Mouse (Mus musculus) liver, adult 2 months (tissue): ENCODE measurements at regions not wholly inside any gene's neighbourhood (a gene's known extent, or its start where the extent isn't known, plus 50 kb on each side); places are given as distances from the start of the nearest gene placed in this dataset.

Source experiments
- CTCF ChIP-seq: fragments of 200-500 bp; IDR thresholded peaks from 2 replicates; pipeline ENCODE4 v1.5.1; 2011; ENCODE audit warnings: low read depth, low read length, control low read depth
- POLR2A ChIP-seq: fragments of 200-500 bp; IDR thresholded peaks from 2 replicates; pipeline ENCODE4 v1.6.1; 2011; ENCODE audit warnings: low read length, control low read depth; ENCODE audit not compliant: insufficient read depth; ENCODE audit errors: extremely low read depth

GRCm38 (mm10) chr4:47653143-47653542, 178.7 kb downstream of the Sec61b start:
- TF ChIP-seq CTCF (no peak), POLR2A (no peak)
